Comparison of ENCODE assay signal across 8 mouse cellular contexts in genomic region chr10:88669719-88670118, GRCm38 (mm10). TPM values are rescaled to one million over a fixed set of nuclear protein-coding genes. Genes with fewer than 3 reads are reported as not detected.
DNase-seq lines count a peak whose midpoint lies in the region; ATAC-seq and TF ChIP-seq lines count a peak whose summit lies in the region.

No protein-coding gene starts in this region.

- intact Hi-C loops in gastrocnemius, adult 2 months (cut with DNase I) = loop anchor here (2.0 to 5.0 kb wide), 2 partner anchors 62 to 115 kb away; partner anchors contain the start of gene Mybpc1

- H3K9me3 ChIP-seq in forebrain, embryonic 10.5 days = no peaks in the 10 kb centered on the region

- no peak overlapping the region for H3K27ac ChIP-seq in gastrocnemius, adult 2 months
- no peak overlapping the region for H3K27ac ChIP-seq in forebrain, embryonic 10.5 days

- DNase-seq in gastrocnemius, adult 2 months = peak; percentile 38
- DNase-seq in gastrocnemius, adult 8-10 months (ENCODE audit: low spot score in 2 of 2) = no peak
- peak; percentile 4 for DNase-seq in ovary, postnatal 14 days (ENCODE audit: low spot score)
- no peak for DNase-seq in ovary, adult 18-20 months (ENCODE audit: low spot score)
- DNase-seq in lung, postnatal 14 days = peak; percentile 21
- no peak for DNase-seq in thymus, postnatal 0 days (ENCODE audit: low spot score)
- no peak for DNase-seq in forebrain, embryonic 10.5 days (ENCODE audit: extremely low spot score, low spot score)

- H3K4me3 ChIP-seq in gastrocnemius, adult 2 months = no peak overlapping the region
- no peak overlapping the region for H3K4me3 ChIP-seq in forebrain, embryonic 10.5 days

- WGBS in forebrain, embryonic 10.5 days = 49% methylated on average over 1 of the region's 1 CpGs

- peak; percentile 82 for TF ChIP-seq CTCF in gastrocnemius, adult 2 months (IDR thresholded peaks at IDR 0.05)

- H3K4me1 ChIP-seq in forebrain, embryonic 10.5 days = no peaks in the 10 kb centered on the region

- H3K36me3 ChIP-seq in forebrain, embryonic 10.5 days (replicated peaks) = no peaks in the 10 kb centered on the region

- peak; percentile 85 for ATAC-seq in frontal cortex, adult (ENCODE audit: low TSS enrichment)

- no peaks in the 10 kb centered on the region for H3K27me3 ChIP-seq in forebrain, embryonic 10.5 days (ENCODE audit: poor library complexity, severe bottlenecking)

RNA-seq across cellular contexts. Expression of gene Spic, which starts 15.1 kb away (rescaled TPM):
- not detected for total RNA-seq in gastrocnemius, adult 2 months (2021)
- total RNA-seq in gastrocnemius, adult 8-10 months (2022) = not detected
- polyA plus RNA-seq in thymus, postnatal 0 days (2015; fragmentation: Nextera tagmentation; extraction: Ambion mirVana) = 12.0 and 16.3 TPM in 2 replicates
- polyA plus RNA-seq in forebrain, embryonic 10.5 days (2016; fragmentation: Nextera tagmentation; extraction: Ambion mirVana) = not detected in 2 replicates

Comparison
In these comparisons a context has a peak if more than half of its experiments do, and no peak if none do; other contexts are left out.
1. DNase-seq: peak in gastrocnemius, adult 2 months (single experiment), ovary, postnatal 14 days (single experiment) and lung, postnatal 14 days (single experiment); none in gastrocnemius, adult 8-10 months (0 of 2), ovary, adult 18-20 months (single experiment), thymus, postnatal 0 days (single experiment) and forebrain, embryonic 10.5 days (single experiment).